In genomic region chr7:28692545-28693320, GRCm38 (mm10) we compare ENCODE assay signal across 8 mouse cellular contexts. TPM values are rescaled to one million over a fixed set of nuclear protein-coding genes. Genes with fewer than 3 reads are reported as not detected.
DNase-seq lines count a peak whose midpoint lies in the region; ATAC-seq and TF ChIP-seq lines count a peak whose summit lies in the region.

TSS of gene Fbxo27 (plus strand) at chr7:28692849.

- H3K9me3 ChIP-seq in heart, embryonic 16.5 days (replicated peaks; ENCODE audit: control insufficient read depth, low read length) = no peaks in the 10 kb centered on the region
- no peaks in the 10 kb centered on the region for H3K9me3 ChIP-seq in midbrain, embryonic 16.5 days (replicated peaks; ENCODE audit: control insufficient read depth, low read length, poor library complexity, severe bottlenecking)

- peaks cover 4% of the 10 kb centered on the region for H3K4me1 ChIP-seq in spleen, adult 2 months (ENCODE audit: control insufficient read depth, insufficient read depth, insufficient read length)
- H3K4me1 ChIP-seq in heart, embryonic 16.5 days (ENCODE audit: control insufficient read depth, insufficient read depth, low read length) = peaks cover 4% of the 10 kb centered on the region; the same call in 1 of the 2 replicates
- peaks cover 5% of the 10 kb centered on the region for H3K4me1 ChIP-seq in midbrain, embryonic 16.5 days (ENCODE audit: control insufficient read depth, insufficient read depth, low read length)

- H3K4me2 ChIP-seq in heart, embryonic 16.5 days (ENCODE audit: low read depth, low read length) = peak within 1 kb of the TSS; percentile 94
- H3K4me2 ChIP-seq in midbrain, embryonic 16.5 days (ENCODE audit: low read length) = peak within 1 kb of the TSS; percentile 69

- no peak for TF ChIP-seq POLR2A in spleen, adult 2 months (IDR thresholded peaks at IDR 0.05; ENCODE audit: low read depth, low read length)

- peak within 1 kb of the TSS; percentile 45; the same call in 1 of the 2 replicates for H3K4me3 ChIP-seq in spleen, adult 2 months (ENCODE audit: extremely low read depth, insufficient read depth, insufficient read length)
- H3K4me3 ChIP-seq in heart, embryonic 16.5 days (ENCODE audit: low read length) = peak within 1 kb of the TSS; percentile 63
- peak within 1 kb of the TSS; percentile 55 for H3K4me3 ChIP-seq in midbrain, embryonic 16.5 days (ENCODE audit: low read depth, low read length)

- no peak for TF ChIP-seq CTCF in spleen, adult 2 months (IDR thresholded peaks at IDR 0.05; ENCODE audit: extremely low read depth, insufficient read depth, insufficient read length, insufficient replicate concordance)

- peak; percentile 31 for DNase-seq in adrenal gland, adult 2 months
- DNase-seq in adrenal gland, adult 18-20 months (ENCODE audit: low spot score in 2 of 2) = no peak
- no peak for DNase-seq in spleen, adult 2 months (ENCODE audit: low read depth in 1 of 2, low spot score in 2 of 2)
- no peak for DNase-seq in spleen, postnatal 4 days (ENCODE audit: low spot score in 2 of 2)
- DNase-seq in left cerebral cortex, adult 8-10 months (ENCODE audit: low spot score in 2 of 2) = peak; percentile 36 to 39
- DNase-seq in natural killer cell, adult 2 months (ENCODE audit: low spot score in 2 of 2) = no peak

- no peak within 1 kb of the TSS for H3K27ac ChIP-seq in spleen, adult 2 months (ENCODE audit: insufficient read depth, low read length)
- no peak within 1 kb of the TSS for H3K27ac ChIP-seq in heart, embryonic 16.5 days (ENCODE audit: low read length)
- H3K27ac ChIP-seq in midbrain, embryonic 16.5 days (ENCODE audit: low read length) = peak within 1 kb of the TSS; percentile 38

- WGBS in spleen, adult 2 months = 55% methylated on average over 30 of the region's 30 CpGs
- WGBS in heart, embryonic 16.5 days = 37% methylated on average over 30 of the region's 30 CpGs
- WGBS in midbrain, embryonic 16.5 days = 18% methylated on average over 30 of the region's 30 CpGs

- H3K9ac ChIP-seq in heart, embryonic 16.5 days (ENCODE audit: low read length) = peak within 1 kb of the TSS; percentile 68
- peak within 1 kb of the TSS; percentile 72 for H3K9ac ChIP-seq in midbrain, embryonic 16.5 days (ENCODE audit: low read depth, low read length)

- peaks cover 3% of the 10 kb centered on the region; the same call in 1 of the 2 replicates for H3K27me3 ChIP-seq in spleen, adult 2 months (ENCODE audit: control insufficient read depth, insufficient read depth, low read length)
- H3K27me3 ChIP-seq in heart, embryonic 16.5 days (ENCODE audit: control insufficient read depth, insufficient read depth, low read length) = peaks cover 12% of the 10 kb centered on the region; the same call in 1 of the 2 replicates
- no peaks in the 10 kb centered on the region for H3K27me3 ChIP-seq in midbrain, embryonic 16.5 days (ENCODE audit: control insufficient read depth, insufficient read depth, low read depth, low read length)

- H3K36me3 ChIP-seq in spleen, adult 2 months (ENCODE audit: control insufficient read depth, insufficient read depth, low read length) = no peaks in the 10 kb centered on the region
- no peaks in the 10 kb centered on the region for H3K36me3 ChIP-seq in heart, embryonic 16.5 days (ENCODE audit: control insufficient read depth, insufficient read depth)
- H3K36me3 ChIP-seq in midbrain, embryonic 16.5 days (ENCODE audit: control insufficient read depth, insufficient read depth, low read length) = 0 out of 2 replicates have a peak, but pooled peaks cover 2% of the 10 kb centered on the region

- peak; percentile 46; the same call in 1 of the 2 replicates for ATAC-seq in heart, embryonic 16.5 days (replicated peaks; ENCODE audit: extremely low read depth, insufficient read depth, low FRiP score)
- peak; percentile 85 for ATAC-seq in midbrain, embryonic 16.5 days

RNA-seq across cellular contexts. Expression of gene Fbxo27, which starts in this region (rescaled TPM):
- 1 to 10 TPM; 1.7 to 2.6 TPM for total RNA-seq in adrenal gland, adult 2 months (2021)
- 6.6 and 8.5 TPM in 2 replicates for polyA plus RNA-seq in adrenal gland, adult 2 months (2012; rRNA removed)
- 1 to 10 TPM; 1.8 TPM for total RNA-seq in adrenal gland, adult 18-20 months (2021)
- 3.7 and 4.7 TPM in 2 replicates for polyA plus RNA-seq in spleen, adult 2 months (2012; rRNA removed)
- 3.6 TPM in 2 replicates for polyA plus RNA-seq in heart, embryonic 16.5 days (2015; fragmentation: Nextera tagmentation; extraction: Ambion mirVana)
- 10 to 100 TPM; 18.3 to 20.9 (median 20.4) TPM for total RNA-seq in left cerebral cortex, adult 8-10 months (2022)
- 15.1 and 17.3 TPM in 2 replicates for polyA plus RNA-seq in midbrain, embryonic 16.5 days (2015; fragmentation: Nextera tagmentation; extraction: Ambion mirVana)

Comparison
In these comparisons a context has a peak if more than half of its experiments do, and no peak if none do; other contexts are left out.
1. RNA of gene Fbxo27 (total RNA-seq): 18.3 to 20.9 TPM in left cerebral cortex, adult 8-10 months; 1.7 to 2.6 TPM in adrenal gland, adult 2 months and 1.8 TPM in adrenal gland, adult 18-20 months; every median in the first group is over 4 times any median in the second.
2. DNase-seq: peak in adrenal gland, adult 2 months (single experiment) and left cerebral cortex, adult 8-10 months (2 of 2); none in adrenal gland, adult 18-20 months (0 of 2), spleen, adult 2 months (0 of 2), spleen, postnatal 4 days (0 of 2) and natural killer cell, adult 2 months (0 of 2).
3. Peak in every context shown above with its lines, with median percentiles within 50 percentile points of each other: H3K4me3 ChIP-seq.